Mouse (Mus musculus) left cerebral cortex, adult 11 months (tissue): ENCODE measurements around the gene St3gal4.
"Not testable (repeated sequence)": the region's sequence is repeated elsewhere in the genome, so short reads cannot be mapped to it uniquely, and the experiment has no call there.

Source experiments
- DNase-seq: peaks from one replicate; pipeline ENCODE4 v3.0.0; 2022; ENCODE audit warnings: low spot score

Gene St3gal4

GRCm38 (mm10) chr9:35119168-35119567 is at the start of gene St3gal4:
Gene St3gal4 (minus strand): TSS chr9:35119268.
- no peak for DNase-seq

GRCm38 (mm10) chr9:35166798-35167635 is 47.9 kb upstream of the St3gal4 start:
- DNase-seq = no peak

- no peak for DNase-seq
Measured at GRCm38 (mm10) chr9:35166144-35166797, 47.2 kb upstream of the St3gal4 start.

GRCm38 (mm10) chr9:35164142-35164874 is 45.2 kb upstream of the St3gal4 start:
- DNase-seq = no peak

GRCm38 (mm10) chr9:35163011-35163690 is 44.1 kb upstream of the St3gal4 start:
- no peak for DNase-seq

GRCm38 (mm10) chr9:35161721-35162120 is 42.7 kb upstream of the St3gal4 start:
- DNase-seq = no peak

GRCm38 (mm10) chr9:35160662-35161061 is 41.6 kb upstream of the St3gal4 start:
- DNase-seq = no peak

GRCm38 (mm10) chr9:35158477-35158876 is 39.4 kb upstream of the St3gal4 start:
- DNase-seq = no peak

- no peak for DNase-seq
Measured at GRCm38 (mm10) chr9:35156862-35157261, 37.8 kb upstream of the St3gal4 start.

GRCm38 (mm10) chr9:35156002-35156710 is 37.1 kb upstream of the St3gal4 start:
- no peak for DNase-seq

GRCm38 (mm10) chr9:35152923-35153322 is 33.9 kb upstream of the St3gal4 start:
- no peak for DNase-seq

GRCm38 (mm10) chr9:35148822-35149221 is 29.8 kb upstream of the St3gal4 start:
- not testable (repeated sequence) for DNase-seq

- not testable (repeated sequence) for DNase-seq
Measured at GRCm38 (mm10) chr9:35147261-35147660, 28.2 kb upstream of the St3gal4 start.

GRCm38 (mm10) chr9:35145829-35146228 is 26.8 kb upstream of the St3gal4 start:
- no peak for DNase-seq

GRCm38 (mm10) chr9:35145118-35145517 is 26.1 kb upstream of the St3gal4 start:
- no peak for DNase-seq

- DNase-seq = no peak
Measured at GRCm38 (mm10) chr9:35142221-35142620, 23.2 kb upstream of the St3gal4 start.

- DNase-seq = no peak
Measured at GRCm38 (mm10) chr9:35139231-35139744, 20.2 kb upstream of the St3gal4 start.

- no peak for DNase-seq
Measured at GRCm38 (mm10) chr9:35138029-35138428, 19.0 kb upstream of the St3gal4 start.

GRCm38 (mm10) chr9:35135575-35135974 is 16.5 kb upstream of the St3gal4 start:
- no peak for DNase-seq

GRCm38 (mm10) chr9:35131637-35132397 is 12.7 kb upstream of the St3gal4 start:
- DNase-seq = no peak
